Mouse (Mus musculus): ENCODE data around the gene Map4k3. TPM values are rescaled to one million over a fixed set of nuclear protein-coding genes. Genes with fewer than 3 reads are reported as not detected.
A peak's percentile ranks its signal among the peaks of the same experiment; 100 is the strongest.
"Not testable (repeated sequence)": the region's sequence is repeated elsewhere in the genome, so short reads cannot be mapped to it uniquely, and the experiment has no call there.

Map4k3 gene
- polyA plus RNA-seq (2012; rRNA removed): 46.7 and 49.4 TPM in 2 replicates

DNA sequence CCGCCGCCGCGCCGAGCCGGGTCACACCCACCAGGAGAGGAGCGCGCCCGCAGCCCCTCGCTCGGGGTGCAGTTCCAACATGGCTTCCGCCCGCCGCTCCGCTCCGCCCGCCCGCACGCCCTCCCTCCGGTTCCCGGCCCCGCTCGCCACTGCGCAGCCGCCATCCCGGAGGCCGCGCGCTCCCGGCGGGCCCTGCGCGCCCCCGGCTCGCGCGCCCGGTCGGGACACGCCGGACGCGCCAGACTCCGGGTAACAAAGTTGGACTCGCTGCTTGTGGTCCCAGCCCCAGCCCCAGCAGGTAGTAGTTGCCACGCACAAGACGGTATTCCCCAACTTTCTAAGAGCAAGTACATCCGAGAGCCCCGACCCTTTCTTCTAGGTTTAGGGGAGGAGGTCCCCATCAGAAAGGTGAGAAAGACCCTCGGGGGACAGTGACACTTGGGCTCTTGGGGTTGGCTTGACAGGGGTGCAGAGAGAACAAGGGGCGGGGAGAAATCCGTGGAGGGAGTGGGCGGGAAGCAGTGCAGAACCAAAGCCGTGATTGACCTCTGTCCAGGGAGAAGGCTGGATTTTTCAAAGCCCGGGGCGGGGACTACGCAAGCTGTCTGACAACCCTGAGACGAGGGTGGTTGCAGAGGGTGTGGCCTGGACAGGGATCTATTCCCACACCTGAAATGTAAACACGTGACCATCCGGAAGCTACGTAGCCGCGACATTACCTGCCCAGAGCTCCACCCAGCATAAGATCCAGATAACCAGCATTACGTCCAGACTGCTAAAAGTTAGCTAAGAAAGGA lies at the start of gene Map4k3:
Gene Map4k3 (minus strand): TSS at position 424 of the 797 bp plus-strand sequence.
- 0 out of 2 replicates have a peak, but pooled peaks have one; percentile 11 for TF ChIP-seq POLR2A (IDR thresholded peaks at IDR 0.05; ENCODE audit: extremely low read depth, insufficient read depth, low read length)
- TF ChIP-seq CTCF (IDR thresholded peaks at IDR 0.05; ENCODE audit: extremely low read depth, insufficient read depth, low read length): no peak
- Histone ChIP-seq H3K4me3 (ENCODE audit: insufficient read depth, low read length) (peak within 1 kb of the TSS; percentile 69), H3K4me1 (ENCODE audit: control insufficient read depth, insufficient read depth, low read length) (peaks cover 5% of the 10 kb centered on the region; the same call in 1 of the 2 replicates), H3K27ac (ENCODE audit: insufficient read depth, low read length) (peak within 1 kb of the TSS; percentile 98)

DNA sequence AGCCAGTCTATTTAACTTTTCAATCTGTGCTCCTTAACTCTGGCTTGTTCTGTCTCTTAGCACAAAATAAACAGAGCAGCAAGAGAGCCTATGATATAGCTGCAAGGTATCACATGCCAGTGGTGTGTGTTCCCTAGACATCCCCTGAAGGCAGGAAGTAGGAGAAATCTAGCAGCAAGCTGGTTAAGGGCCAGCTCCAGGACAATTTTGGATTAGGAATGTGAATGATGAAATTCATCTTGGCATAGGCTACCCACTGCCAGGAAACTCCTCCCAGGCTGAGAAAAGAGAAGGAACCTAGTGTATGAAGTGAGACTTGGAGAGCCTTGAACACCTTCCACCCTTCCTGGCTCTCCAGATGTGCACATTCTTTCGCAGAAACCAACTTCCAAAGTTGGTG lies 49.3 kb upstream of the Map4k3 start:
- TF ChIP-seq POLR2A (IDR thresholded peaks at IDR 0.05; ENCODE audit: extremely low read depth, insufficient read depth, low read length): no peak
- no peak overlapping the region for H3K4me3 ChIP-seq (ENCODE audit: insufficient read depth, low read length)
- no peak overlapping the region for H3K27ac ChIP-seq (ENCODE audit: insufficient read depth, low read length)
- H3K4me1 ChIP-seq (ENCODE audit: control insufficient read depth, insufficient read depth, low read length): peaks cover 3% of the 10 kb centered on the region; the same call in 1 of the 2 replicates

DNA sequence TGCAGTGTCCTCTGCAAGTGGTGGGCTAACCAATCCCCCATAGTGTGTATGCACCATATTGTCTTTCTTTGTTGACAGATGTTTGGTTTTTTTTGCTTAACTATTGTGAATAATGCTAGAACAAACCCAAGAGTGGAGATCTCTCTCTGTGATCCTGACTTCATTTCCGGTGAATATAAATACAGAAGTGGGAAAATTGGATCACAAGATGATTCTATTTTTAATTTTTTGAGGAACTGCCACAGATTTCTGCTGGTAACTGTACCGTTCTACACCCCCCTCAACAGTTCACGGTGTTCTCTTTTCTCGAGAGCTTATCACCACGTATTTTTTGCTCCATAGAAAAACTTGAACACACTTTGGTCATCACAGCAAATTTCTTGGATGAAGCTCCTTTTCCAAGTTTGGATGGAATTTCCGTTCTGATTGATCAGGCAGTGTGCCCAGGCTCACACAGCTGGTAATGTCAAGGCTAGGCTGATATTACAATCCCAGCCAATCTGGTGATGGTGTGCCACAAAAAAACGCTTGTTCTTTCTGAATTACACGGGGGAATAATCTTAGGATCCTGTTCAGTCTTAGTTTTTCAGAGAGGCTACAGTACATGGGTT lies 47.0 kb upstream of the Map4k3 start:
- TF ChIP-seq POLR2A (IDR thresholded peaks at IDR 0.05; ENCODE audit: extremely low read depth, insufficient read depth, low read length) (no peak), CTCF (IDR thresholded peaks at IDR 0.05; ENCODE audit: extremely low read depth, insufficient read depth, low read length) (no peak)

DNA sequence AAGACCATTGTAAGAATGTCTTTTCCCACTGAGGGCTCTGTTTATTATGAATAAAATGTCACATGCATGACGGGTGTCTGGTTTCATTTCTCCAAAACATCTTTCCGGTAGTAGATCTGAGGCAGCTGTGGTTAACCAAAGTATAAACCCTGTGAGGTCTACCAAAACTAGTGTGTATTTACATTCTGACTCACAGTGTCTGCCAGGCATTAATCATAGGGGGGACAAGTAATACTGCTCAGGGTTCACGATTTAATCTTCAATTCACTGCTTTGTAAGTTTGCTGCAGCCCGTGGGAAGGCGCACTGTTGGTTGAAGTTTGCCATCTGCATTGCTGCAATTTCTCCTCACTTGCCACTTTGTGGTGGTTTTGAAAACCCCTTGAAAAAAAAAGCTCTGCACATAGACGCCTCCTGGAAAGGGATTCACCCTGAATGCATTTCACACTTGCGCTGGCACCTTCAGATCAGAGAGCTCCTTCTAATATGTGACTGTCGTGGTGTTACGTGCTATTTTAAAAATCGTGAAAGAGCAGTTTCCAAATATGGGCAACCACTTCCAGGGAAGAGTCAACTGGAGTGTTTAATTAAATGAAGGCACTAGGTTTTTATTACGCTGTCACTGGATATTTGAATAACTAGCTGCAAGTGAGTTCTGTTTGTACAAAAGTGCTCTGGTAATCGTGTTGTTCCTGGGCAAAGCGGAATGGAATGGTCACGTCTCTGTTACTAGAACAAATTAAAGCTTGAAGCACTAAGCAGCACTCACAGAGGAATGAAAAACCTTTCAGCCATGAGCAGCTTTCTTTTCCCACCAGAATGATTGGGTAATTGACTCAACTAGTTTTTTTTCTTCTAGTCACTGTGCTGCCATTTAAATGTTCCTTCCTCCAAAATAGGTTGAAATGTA lies 44.5 kb upstream of the Map4k3 start:
- TF ChIP-seq POLR2A (IDR thresholded peaks at IDR 0.05; ENCODE audit: extremely low read depth, insufficient read depth, low read length) (no peak), CTCF (IDR thresholded peaks at IDR 0.05; ENCODE audit: extremely low read depth, insufficient read depth, low read length) (no peak)
- H3K4me3 ChIP-seq (ENCODE audit: insufficient read depth, low read length): no peak overlapping the region
- H3K27ac ChIP-seq (ENCODE audit: insufficient read depth, low read length): no peak overlapping the region
- peaks cover 3% of the 10 kb centered on the region; the same call in 1 of the 2 replicates for H3K4me1 ChIP-seq (ENCODE audit: control insufficient read depth, insufficient read depth, low read length)

More for the DNA sequence above, 47.0 kb upstream of the Map4k3 start:
- Histone ChIP-seq H3K4me1 (ENCODE audit: control insufficient read depth, insufficient read depth, low read length) (peaks cover 3% of the 10 kb centered on the region; the same call in 1 of the 2 replicates), H3K27ac (ENCODE audit: insufficient read depth, low read length) (no peak overlapping the region), H3K4me3 (ENCODE audit: insufficient read depth, low read length) (no peak overlapping the region)

DNA sequence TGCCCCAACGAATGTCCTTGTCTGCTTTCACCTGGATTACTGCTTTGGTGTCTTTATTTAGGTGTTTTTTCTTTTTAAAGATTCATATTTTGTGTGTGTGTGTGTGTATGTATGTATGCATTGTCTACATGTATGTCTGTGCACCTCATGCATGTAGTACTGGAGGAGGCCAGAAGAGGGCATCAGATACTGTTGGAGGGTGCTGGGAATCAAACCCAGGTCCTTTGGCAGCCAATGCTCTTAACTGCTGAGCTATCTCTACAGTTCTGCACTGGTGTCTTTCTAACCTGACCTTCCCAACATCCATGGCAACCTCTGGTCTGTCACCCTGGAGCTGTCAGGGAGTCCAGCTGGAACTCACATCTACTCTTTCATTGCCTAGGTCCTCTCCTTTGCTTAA lies 41.8 kb upstream of the Map4k3 start:
- no peak overlapping the region for H3K27ac ChIP-seq (ENCODE audit: insufficient read depth, low read length)
- no peak overlapping the region for H3K4me3 ChIP-seq (ENCODE audit: insufficient read depth, low read length)
- TF ChIP-seq CTCF (IDR thresholded peaks at IDR 0.05; ENCODE audit: extremely low read depth, insufficient read depth, low read length) (no peak), POLR2A (IDR thresholded peaks at IDR 0.05; ENCODE audit: extremely low read depth, insufficient read depth, low read length) (no peak)
- H3K4me1 ChIP-seq (ENCODE audit: control insufficient read depth, insufficient read depth, low read length): peaks cover 1% of the 10 kb centered on the region; the same call in 1 of the 2 replicates

DNA sequence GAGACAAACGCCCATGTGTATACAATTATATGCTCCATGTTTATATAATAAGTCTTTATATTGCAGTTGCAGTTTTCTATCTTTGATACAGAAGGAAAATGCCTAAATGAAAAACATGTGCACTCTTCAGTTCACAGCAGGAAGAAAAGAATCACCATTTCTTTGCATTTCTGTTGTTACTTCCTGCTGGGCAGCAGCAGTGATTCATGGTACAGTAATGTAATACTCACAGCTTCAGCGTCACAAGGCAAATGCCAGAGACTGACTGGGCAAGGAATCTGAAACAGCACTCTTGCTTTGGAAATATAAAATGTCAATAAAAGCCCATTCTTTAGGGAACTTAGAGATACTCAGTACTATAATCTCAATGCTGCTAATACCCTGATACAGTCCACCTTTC lies 36.9 kb upstream of the Map4k3 start:
- TF ChIP-seq POLR2A (IDR thresholded peaks at IDR 0.05; ENCODE audit: extremely low read depth, insufficient read depth, low read length): no peak
- TF ChIP-seq CTCF (IDR thresholded peaks at IDR 0.05; ENCODE audit: extremely low read depth, insufficient read depth, low read length): no peak
- Histone ChIP-seq H3K27ac (ENCODE audit: insufficient read depth, low read length) (no peak overlapping the region), H3K4me1 (ENCODE audit: control insufficient read depth, insufficient read depth, low read length) (no peaks in the 10 kb centered on the region; the same call in 1 of the 2 replicates), H3K4me3 (ENCODE audit: insufficient read depth, low read length) (no peak overlapping the region)

DNA sequence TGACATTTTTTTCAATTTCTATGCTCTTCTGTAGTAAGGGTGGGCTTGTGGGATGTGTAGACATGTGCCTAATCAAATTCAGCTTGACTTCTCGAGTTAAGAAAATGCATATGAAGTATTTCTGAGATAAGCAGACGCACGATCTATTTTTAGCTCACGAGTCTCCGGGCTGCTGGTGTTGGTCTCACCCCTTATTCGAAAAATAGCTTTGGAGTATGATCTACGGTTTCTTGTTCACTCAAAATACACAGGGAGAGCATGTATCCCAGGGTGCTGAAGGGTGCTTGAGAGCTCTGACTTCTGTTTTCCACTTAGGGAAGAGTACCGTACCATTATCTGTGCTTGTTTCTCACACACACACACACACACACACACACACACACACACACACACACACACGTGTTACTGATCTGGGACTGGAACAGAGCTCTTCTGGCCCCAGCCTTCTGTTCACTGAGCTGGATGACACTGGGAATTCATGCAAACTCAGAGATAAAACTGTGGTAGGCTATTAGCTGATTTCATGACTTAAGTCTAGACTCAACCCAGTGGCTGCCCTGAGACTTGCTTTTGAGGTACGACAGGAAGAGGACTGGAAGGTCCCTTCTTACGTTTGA lies 34.9 kb upstream of the Map4k3 start:
- no peak overlapping the region for H3K4me3 ChIP-seq (ENCODE audit: insufficient read depth, low read length)
- no peak for TF ChIP-seq CTCF (IDR thresholded peaks at IDR 0.05; ENCODE audit: extremely low read depth, insufficient read depth, low read length)
- TF ChIP-seq POLR2A (IDR thresholded peaks at IDR 0.05; ENCODE audit: extremely low read depth, insufficient read depth, low read length): no peak
- no peaks in the 10 kb centered on the region; the same call in 1 of the 2 replicates for H3K4me1 ChIP-seq (ENCODE audit: control insufficient read depth, insufficient read depth, low read length)
- no peak overlapping the region for H3K27ac ChIP-seq (ENCODE audit: insufficient read depth, low read length)

DNA sequence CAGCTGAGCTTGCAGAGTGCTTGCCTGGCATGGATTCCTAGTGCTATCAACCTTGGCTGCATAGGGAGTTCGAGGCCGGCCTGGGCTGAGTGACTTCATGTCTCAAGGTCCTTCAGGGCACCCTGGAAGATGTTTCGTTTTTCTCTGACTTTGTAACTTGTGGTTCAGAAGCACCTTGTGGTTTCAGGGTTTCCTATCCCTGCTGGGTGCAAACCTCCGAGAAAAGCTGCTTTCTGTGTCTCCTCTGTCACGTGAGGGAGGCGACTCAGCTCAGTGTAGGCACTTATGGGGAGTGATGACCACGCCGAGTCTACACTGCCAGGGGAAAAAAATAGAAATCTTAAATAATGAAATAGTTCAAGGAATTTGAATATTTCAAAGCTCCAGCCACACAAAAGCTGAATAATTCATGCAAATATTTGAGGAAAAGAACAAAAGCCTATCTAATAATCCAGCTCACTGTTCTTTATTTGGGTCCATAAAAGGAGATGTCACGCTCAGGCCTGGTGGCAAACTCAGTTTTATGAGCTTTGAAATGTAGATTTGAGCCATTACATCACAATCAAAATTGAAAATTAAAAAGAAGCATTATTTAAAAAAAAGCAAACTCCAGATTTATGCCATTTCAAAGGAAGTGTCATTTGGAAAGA lies 34.2 kb upstream of the Map4k3 start:
- Histone ChIP-seq H3K4me1 (ENCODE audit: control insufficient read depth, insufficient read depth, low read length) (no peaks in the 10 kb centered on the region; the same call in 1 of the 2 replicates), H3K27ac (ENCODE audit: insufficient read depth, low read length) (no peak overlapping the region), H3K4me3 (ENCODE audit: insufficient read depth, low read length) (no peak overlapping the region)
- TF ChIP-seq POLR2A (IDR thresholded peaks at IDR 0.05; ENCODE audit: extremely low read depth, insufficient read depth, low read length): no peak
- TF ChIP-seq CTCF (IDR thresholded peaks at IDR 0.05; ENCODE audit: extremely low read depth, insufficient read depth, low read length): no peak

DNA sequence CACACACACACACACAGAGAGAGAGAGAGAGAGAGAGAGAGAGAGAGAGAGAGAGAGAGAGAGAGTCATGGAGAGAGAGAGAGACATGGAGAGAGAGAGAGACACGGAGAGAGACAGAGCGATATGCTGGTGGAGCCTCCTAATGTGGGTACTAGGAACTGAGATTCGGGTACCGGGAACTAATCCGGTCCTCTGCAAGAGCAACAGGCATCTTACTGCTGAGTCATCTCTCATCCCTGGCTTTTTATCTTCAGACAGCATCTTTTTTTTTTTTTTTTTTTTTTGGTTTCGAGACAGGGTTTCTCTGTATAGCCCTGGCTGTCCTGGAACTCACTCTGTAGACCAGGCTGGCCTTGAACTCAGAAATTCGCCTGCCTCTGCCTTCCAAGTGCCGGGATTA lies 32.9 kb upstream of the Map4k3 start:
- H3K27ac ChIP-seq (ENCODE audit: insufficient read depth, low read length); H3K4me3 ChIP-seq (ENCODE audit: insufficient read depth, low read length); H3K4me1 ChIP-seq (ENCODE audit: control insufficient read depth, insufficient read depth, low read length): not testable (repeated sequence)

Measured in cortical plate, adult 2 months (tissue).